ENCODE assay signal across 13 mouse cellular contexts in the genomic region with DNA sequence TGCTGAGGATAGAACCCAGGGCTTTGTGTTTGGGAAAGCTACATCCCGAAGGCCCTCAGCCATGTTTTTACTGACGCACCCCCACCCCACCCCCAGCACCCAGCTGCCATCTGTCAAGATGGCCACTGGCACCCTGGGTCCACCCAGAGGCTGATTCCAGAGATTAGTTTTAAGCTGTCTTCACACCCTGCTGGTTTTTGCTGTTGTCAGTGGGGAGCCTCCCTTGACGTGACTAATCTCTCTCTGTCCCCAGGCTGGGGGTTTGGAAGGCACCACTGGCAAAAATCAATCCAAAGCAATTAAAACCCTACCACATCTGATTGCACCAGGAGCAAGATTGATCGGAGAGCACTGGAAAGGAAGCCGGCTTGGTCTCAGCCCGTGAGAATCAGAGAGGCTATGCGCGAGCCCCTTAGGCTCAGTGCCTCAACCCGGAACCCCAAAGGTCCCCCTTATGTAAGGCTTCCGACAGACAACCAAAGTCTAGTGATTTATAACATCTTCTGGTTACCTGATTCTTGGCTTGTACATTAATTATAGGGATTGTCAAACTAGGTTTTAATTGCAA. TPM values are rescaled to one million over a fixed set of nuclear protein-coding genes. Genes with fewer than 3 reads are reported as not detected.
"Had no signal": no experiment of that assay in that cellular context is flagged by ENCODE, and none has a peak within 500 bp of the region (broad histone marks: within the 10 kb centered on the region; RNA-seq: fewer than 3 reads in every experiment).

No protein-coding gene starts in this region.

- H3K4me2 ChIP-seq: intestine, embryonic 15.5 days; liver, embryonic 11.5 days; lung, embryonic 14.5 days had no signal

- H3K36me3 ChIP-seq: intestine, embryonic 15.5 days; limb, embryonic 10.5 days had no signal

- H3K9me3 ChIP-seq: intestine, embryonic 15.5 days; limb, embryonic 10.5 days had no signal

- DNase-seq: kidney, adult 18-20 months; kidney, postnatal 14 days; lung, embryonic 14.5 days; lung, postnatal 10 days; lung, postnatal 4 days; right cerebral cortex, adult 18-20 months; right cerebral cortex, postnatal 25 days; thymus, postnatal 4 days had no signal

- H3K27me3 ChIP-seq: intestine, embryonic 15.5 days had no signal

- ATAC-seq: intestine, embryonic 15.5 days had no signal

- H3K9ac ChIP-seq: intestine, embryonic 15.5 days; lung, embryonic 14.5 days had no signal

- H3K27ac ChIP-seq: intestine, embryonic 15.5 days; left cerebral cortex, adult 2 months; limb, embryonic 10.5 days had no signal

- H3K4me3 ChIP-seq: intestine, embryonic 15.5 days; left cerebral cortex, adult 2 months; limb, embryonic 10.5 days; myocyte had no signal

RNA-seq across cellular contexts. Expression of gene Kazn, which starts 59.7 kb away (rescaled TPM):
- polyA plus RNA-seq: myocyte had no signal
